Mouse (Mus musculus): ENCODE results near the gene Dach1. TPM values are rescaled to one million over a fixed set of nuclear protein-coding genes. Genes with fewer than 3 reads are reported as not detected.

Dach1 gene
- polyA plus RNA-seq, 1 experiment: 0.52 TPM

DNA sequence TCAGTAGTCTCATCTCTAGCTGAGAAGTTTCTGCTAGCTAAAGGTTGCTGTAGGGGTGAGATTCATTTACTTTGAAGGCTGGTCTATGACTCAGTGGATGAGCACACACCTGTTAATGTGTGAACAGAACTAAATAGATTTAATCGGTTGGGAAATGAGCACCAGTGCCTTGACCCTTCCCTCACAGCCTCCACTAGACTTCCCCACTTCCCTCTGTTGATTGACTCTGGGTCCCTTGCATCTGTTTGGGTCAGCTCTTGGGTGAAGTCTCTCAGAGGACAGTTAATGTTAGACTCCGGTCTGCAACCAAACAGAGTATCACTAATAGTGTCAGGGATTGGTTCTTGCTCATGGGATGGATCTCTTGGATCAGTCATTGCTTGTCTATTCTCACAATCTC lies 227.2 kb downstream of the Dach1 start:
- Histone ChIP-seq H3K9ac (ENCODE audit: low read depth, poor library complexity, severe bottlenecking) (no peak overlapping the region), H3K4me1 (ENCODE audit: control insufficient read depth, insufficient read depth, low read length) (no peaks in the 10 kb centered on the region), H3K36me3 (ENCODE audit: control insufficient read depth, insufficient read depth, low read length, poor library complexity, severe bottlenecking) (no peaks in the 10 kb centered on the region), H3K27ac (ENCODE audit: insufficient read depth, low read length) (no peak overlapping the region), H3K27me3 (ENCODE audit: control insufficient read depth, insufficient read depth, low read length, poor library complexity, severe bottlenecking) (no peaks in the 10 kb centered on the region), H3K4me3 (ENCODE audit: low read depth, low read length) (no peak overlapping the region), H3K9me3 (replicated peaks; ENCODE audit: control insufficient read depth, insufficient read depth, low read length, poor library complexity, severe bottlenecking) (no peaks in the 10 kb centered on the region)
- TF ChIP-seq CTCF (IDR thresholded peaks at IDR 0.05; ENCODE audit: low read depth, low read length) (no peak), EP300 (IDR thresholded peaks at IDR 0.05; ENCODE audit: insufficient read depth, low read depth, low read length) (no peak), POLR2A (IDR thresholded peaks at IDR 0.05; ENCODE audit: insufficient read depth, low read length) (no peak)

DNA sequence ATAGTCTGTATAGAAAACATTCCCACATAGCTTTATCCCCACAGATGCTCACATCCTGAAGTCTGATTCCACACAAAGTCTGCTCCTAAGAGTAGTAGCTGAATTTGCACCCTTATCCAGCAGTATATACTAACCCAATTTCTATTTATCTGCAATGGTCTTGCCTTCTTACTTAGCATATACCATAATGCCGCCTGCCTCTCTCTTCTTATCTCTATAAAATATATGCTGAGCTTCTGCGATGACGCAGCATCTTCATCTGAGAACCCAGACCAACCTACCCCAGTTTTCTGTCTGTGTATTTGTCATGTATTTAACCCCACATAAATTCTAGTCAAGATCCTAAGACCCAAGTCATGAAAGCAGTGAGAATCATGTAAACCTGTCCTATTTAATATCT lies 272.9 kb downstream of the Dach1 start:
- no peaks in the 10 kb centered on the region for H3K36me3 ChIP-seq (ENCODE audit: control insufficient read depth, insufficient read depth, low read length, poor library complexity, severe bottlenecking)
- H3K9ac ChIP-seq (ENCODE audit: low read depth, poor library complexity, severe bottlenecking): no peak overlapping the region
- no peak overlapping the region for H3K4me3 ChIP-seq (ENCODE audit: low read depth, low read length)
- TF ChIP-seq CTCF (IDR thresholded peaks at IDR 0.05; ENCODE audit: low read depth, low read length): no peak
- TF ChIP-seq EP300 (IDR thresholded peaks at IDR 0.05; ENCODE audit: insufficient read depth, low read depth, low read length): no peak
- TF ChIP-seq POLR2A (IDR thresholded peaks at IDR 0.05; ENCODE audit: insufficient read depth, low read length): no peak
- H3K27me3 ChIP-seq (ENCODE audit: control insufficient read depth, insufficient read depth, low read length, poor library complexity, severe bottlenecking): no peaks in the 10 kb centered on the region
- H3K9me3 ChIP-seq (replicated peaks; ENCODE audit: control insufficient read depth, insufficient read depth, low read length, poor library complexity, severe bottlenecking): no peaks in the 10 kb centered on the region
- no peaks in the 10 kb centered on the region for H3K4me1 ChIP-seq (ENCODE audit: control insufficient read depth, insufficient read depth, low read length)
- H3K27ac ChIP-seq (ENCODE audit: insufficient read depth, low read length): no peak overlapping the region

DNA sequence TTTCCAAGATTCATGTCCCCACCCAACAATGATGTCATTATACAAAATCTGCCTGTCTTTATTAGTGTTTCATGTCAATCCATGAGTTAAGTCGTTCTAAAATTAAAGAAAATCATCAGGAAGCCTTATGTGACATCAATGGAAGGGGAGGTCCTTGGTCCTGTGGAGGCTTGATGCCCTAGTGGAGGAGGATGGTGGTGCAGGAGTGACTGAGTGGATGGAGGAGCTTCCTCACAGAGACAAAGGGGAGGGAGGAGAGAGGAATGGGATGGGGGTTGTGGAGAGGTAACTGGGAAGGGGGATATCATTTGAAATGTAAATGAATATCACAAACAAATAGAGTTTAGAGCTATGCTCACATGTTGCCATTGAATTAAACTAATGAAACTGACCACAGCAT lies 287.6 kb downstream of the Dach1 start:
- Histone ChIP-seq H3K4me3 (ENCODE audit: low read depth, low read length) (no peak overlapping the region), H3K4me1 (ENCODE audit: control insufficient read depth, insufficient read depth, low read length) (no peaks in the 10 kb centered on the region), H3K36me3 (ENCODE audit: control insufficient read depth, insufficient read depth, low read length, poor library complexity, severe bottlenecking) (no peaks in the 10 kb centered on the region), H3K9me3 (replicated peaks; ENCODE audit: control insufficient read depth, insufficient read depth, low read length, poor library complexity, severe bottlenecking) (no peaks in the 10 kb centered on the region), H3K9ac (ENCODE audit: low read depth, poor library complexity, severe bottlenecking) (no peak overlapping the region), H3K27ac (ENCODE audit: insufficient read depth, low read length) (no peak overlapping the region), H3K27me3 (ENCODE audit: control insufficient read depth, insufficient read depth, low read length, poor library complexity, severe bottlenecking) (no peaks in the 10 kb centered on the region)
- no peak for TF ChIP-seq POLR2A (IDR thresholded peaks at IDR 0.05; ENCODE audit: insufficient read depth, low read length)
- no peak for TF ChIP-seq EP300 (IDR thresholded peaks at IDR 0.05; ENCODE audit: insufficient read depth, low read depth, low read length)
- no peak for TF ChIP-seq CTCF (IDR thresholded peaks at IDR 0.05; ENCODE audit: low read depth, low read length)

DNA sequence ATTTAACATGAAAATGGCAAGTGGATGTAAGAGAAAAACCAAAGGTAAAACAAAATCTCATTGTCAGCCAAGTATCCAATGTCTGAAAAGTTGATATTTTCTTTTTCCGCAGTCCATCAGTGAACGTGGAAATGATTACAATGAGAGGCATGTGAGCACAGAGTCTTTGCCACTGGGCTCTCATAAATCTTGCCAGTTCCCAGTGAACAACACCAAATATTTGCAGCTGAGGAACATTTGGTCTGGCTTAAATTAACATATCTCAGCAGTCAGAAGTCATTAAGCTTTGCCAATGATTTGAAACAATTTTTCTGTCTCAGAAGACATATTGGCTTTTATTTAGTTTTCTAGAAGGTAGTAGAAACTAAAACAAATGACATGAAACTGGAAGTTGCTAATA lies 298.6 kb downstream of the Dach1 start:
- Histone ChIP-seq H3K36me3 (ENCODE audit: control insufficient read depth, insufficient read depth, low read length, poor library complexity, severe bottlenecking) (no peaks in the 10 kb centered on the region), H3K27ac (ENCODE audit: insufficient read depth, low read length) (no peak overlapping the region), H3K9ac (ENCODE audit: low read depth, poor library complexity, severe bottlenecking) (no peak overlapping the region), H3K4me3 (ENCODE audit: low read depth, low read length) (no peak overlapping the region), H3K9me3 (replicated peaks; ENCODE audit: control insufficient read depth, insufficient read depth, low read length, poor library complexity, severe bottlenecking) (no peaks in the 10 kb centered on the region), H3K27me3 (ENCODE audit: control insufficient read depth, insufficient read depth, low read length, poor library complexity, severe bottlenecking) (no peaks in the 10 kb centered on the region), H3K4me1 (ENCODE audit: control insufficient read depth, insufficient read depth, low read length) (no peaks in the 10 kb centered on the region)
- TF ChIP-seq EP300 (IDR thresholded peaks at IDR 0.05; ENCODE audit: insufficient read depth, low read depth, low read length): no peak

DNA sequence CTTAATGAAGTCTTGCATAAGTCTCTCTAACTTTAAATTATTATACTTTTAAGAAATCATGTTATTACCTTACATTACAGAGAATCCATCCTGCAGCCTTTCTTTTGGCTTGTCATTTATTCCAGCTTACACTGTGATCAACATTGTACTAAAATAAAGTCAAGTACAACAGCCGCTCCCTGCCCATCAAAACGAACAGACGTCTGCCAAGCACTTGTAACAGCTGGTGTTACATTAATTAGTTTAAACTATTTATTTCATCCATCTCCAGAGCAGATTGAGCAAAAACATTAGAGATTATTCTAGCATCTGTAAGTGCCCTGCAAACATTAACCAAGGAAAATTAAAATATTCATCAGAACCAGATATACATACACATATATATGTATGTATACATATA lies 311.2 kb downstream of the Dach1 start:
- Histone ChIP-seq H3K27ac (ENCODE audit: insufficient read depth, low read length) (no peak overlapping the region), H3K36me3 (ENCODE audit: control insufficient read depth, insufficient read depth, low read length, poor library complexity, severe bottlenecking) (no peaks in the 10 kb centered on the region), H3K27me3 (ENCODE audit: control insufficient read depth, insufficient read depth, low read length, poor library complexity, severe bottlenecking) (no peaks in the 10 kb centered on the region), H3K4me1 (ENCODE audit: control insufficient read depth, insufficient read depth, low read length) (no peaks in the 10 kb centered on the region), H3K9ac (ENCODE audit: low read depth, poor library complexity, severe bottlenecking) (no peak overlapping the region), H3K9me3 (replicated peaks; ENCODE audit: control insufficient read depth, insufficient read depth, low read length, poor library complexity, severe bottlenecking) (no peaks in the 10 kb centered on the region), H3K4me3 (ENCODE audit: low read depth, low read length) (no peak overlapping the region)
- no peak for TF ChIP-seq EP300 (IDR thresholded peaks at IDR 0.05; ENCODE audit: insufficient read depth, low read depth, low read length)
- TF ChIP-seq POLR2A (IDR thresholded peaks at IDR 0.05; ENCODE audit: insufficient read depth, low read length): no peak
- no peak for TF ChIP-seq CTCF (IDR thresholded peaks at IDR 0.05; ENCODE audit: low read depth, low read length)

DNA sequence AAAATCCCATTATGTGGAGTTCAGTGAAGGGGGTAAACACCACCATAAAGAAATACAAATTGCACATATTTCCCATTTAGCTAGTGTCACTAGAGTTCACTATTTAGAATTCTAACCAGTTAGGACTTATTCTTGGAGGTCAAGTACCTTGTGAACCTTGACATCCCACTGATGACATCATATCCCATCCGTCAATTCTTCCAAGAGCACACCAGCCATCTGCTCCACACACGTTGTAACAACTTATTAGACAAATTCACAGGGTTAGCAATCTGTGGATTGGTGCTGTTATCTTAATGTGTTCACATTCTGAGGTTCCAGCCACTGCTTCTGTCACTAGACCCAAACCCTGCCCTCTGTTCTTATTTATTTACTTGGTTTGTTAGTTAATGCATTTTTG lies 312.3 kb downstream of the Dach1 start:
- H3K4me1 ChIP-seq (ENCODE audit: control insufficient read depth, insufficient read depth, low read length): no peaks in the 10 kb centered on the region
- no peaks in the 10 kb centered on the region for H3K9me3 ChIP-seq (replicated peaks; ENCODE audit: control insufficient read depth, insufficient read depth, low read length, poor library complexity, severe bottlenecking)
- H3K36me3 ChIP-seq (ENCODE audit: control insufficient read depth, insufficient read depth, low read length, poor library complexity, severe bottlenecking): no peaks in the 10 kb centered on the region
- H3K27ac ChIP-seq (ENCODE audit: insufficient read depth, low read length): no peak overlapping the region
- no peak overlapping the region for H3K9ac ChIP-seq (ENCODE audit: low read depth, poor library complexity, severe bottlenecking)
- TF ChIP-seq POLR2A (IDR thresholded peaks at IDR 0.05; ENCODE audit: insufficient read depth, low read length) (no peak), EP300 (IDR thresholded peaks at IDR 0.05; ENCODE audit: insufficient read depth, low read depth, low read length) (no peak), CTCF (IDR thresholded peaks at IDR 0.05; ENCODE audit: low read depth, low read length) (no peak)
- H3K4me3 ChIP-seq (ENCODE audit: low read depth, low read length): no peak overlapping the region
- no peaks in the 10 kb centered on the region for H3K27me3 ChIP-seq (ENCODE audit: control insufficient read depth, insufficient read depth, low read length, poor library complexity, severe bottlenecking)

Data from ES-Bruce4 (cell line).